9 mouse cellular contexts compared by ENCODE assay signal in genomic region chr11:97808093-97808492, GRCm38 (mm10). TPM values are rescaled to one million over a fixed set of nuclear protein-coding genes. Genes with fewer than 3 reads are reported as not detected.
DNase-seq lines count a peak whose midpoint lies in the region; ATAC-seq and TF ChIP-seq lines count a peak whose summit lies in the region.
"Had no signal": no experiment of that assay in that cellular context is flagged by ENCODE, and none has a peak within 500 bp of the region (broad histone marks: within the 10 kb centered on the region; RNA-seq: fewer than 3 reads in every experiment).

No protein-coding gene starts in this region.

- TF ChIP-seq CTCF in small intestine, adult 2 months (IDR thresholded peaks at IDR 0.05; ENCODE audit: extremely low read depth, insufficient read length, insufficient replicate concordance, low read depth, low read length): no peak

- intact Hi-C loops in heart, postnatal 10 days (cut with DNase I): no loop called here

- no peaks in the 10 kb centered on the region for H3K27me3 ChIP-seq in limb, embryonic 12.5 days
- H3K27me3 ChIP-seq in small intestine, adult 2 months (ENCODE audit: control insufficient read depth, insufficient read depth, low read length): no peaks in the 10 kb centered on the region

- 0 out of 2 replicates have a peak, but pooled peaks have one; percentile 11 for TF ChIP-seq POLR2A in small intestine, adult 2 months (IDR thresholded peaks at IDR 0.05; ENCODE audit: low read depth, low read length)

- peak overlapping the region; percentile 19; the same call in 1 of the 2 replicates for H3K4me2 ChIP-seq in limb, embryonic 12.5 days

- H3K27ac ChIP-seq in limb, embryonic 12.5 days: peak overlapping the region; percentile 69; the same call in 1 of the 2 replicates
- peak overlapping the region; percentile 72 for H3K27ac ChIP-seq in small intestine, adult 2 months (ENCODE audit: insufficient read depth, low read depth, low read length)

- ATAC-seq in limb, embryonic 12.5 days (ENCODE audit: insufficient number of reproducible peaks, insufficient read depth, low FRiP score, low TSS enrichment, low read depth): no peak

- H3K9ac ChIP-seq in limb, embryonic 12.5 days (replicated peaks): no peak overlapping the region

- no peak overlapping the region for H3K4me3 ChIP-seq in limb, embryonic 12.5 days (replicated peaks)
- H3K4me3 ChIP-seq in small intestine, adult 2 months (ENCODE audit: low read depth, low read length): no peak overlapping the region

- peak; percentile 59 to 63 for DNase-seq in cerebellum, postnatal 10 days
- DNase-seq in cerebellum, postnatal 4 days (ENCODE audit: low spot score in 2 of 2): no peak
- DNase-seq in adipocyte (ENCODE audit: low spot score): peak; percentile 74
- peak; percentile 67 to 77 for DNase-seq in heart, postnatal 10 days
- DNase-seq in left cerebral cortex, adult 9 months (ENCODE audit: low spot score in 2 of 2): no peak
- no peak for DNase-seq in gastrocnemius, postnatal 4 days (ENCODE audit: low spot score in 2 of 2)

- peaks cover 49% of the 10 kb centered on the region for H3K36me3 ChIP-seq in limb, embryonic 12.5 days
- H3K36me3 ChIP-seq in small intestine, adult 2 months (ENCODE audit: control insufficient read depth, insufficient read depth, low read length): peaks cover 44% of the 10 kb centered on the region

- H3K9me3 ChIP-seq in limb, embryonic 12.5 days: no peaks in the 10 kb centered on the region

- WGBS in limb, embryonic 12.5 days: 71% methylated on average over 2 of the region's 2 CpGs
- WGBS in small intestine, adult 2 months: 43% methylated on average over 2 of the region's 2 CpGs

- peaks cover 86% of the 10 kb centered on the region for H3K4me1 ChIP-seq in limb, embryonic 12.5 days (replicated peaks)
- peaks cover 65% of the 10 kb centered on the region for H3K4me1 ChIP-seq in small intestine, adult 2 months (ENCODE audit: control insufficient read depth, insufficient read depth, insufficient read length, low read length)

RNA-seq across cellular contexts. Expression of gene Lasp1, which starts 9.3 kb away (rescaled TPM):
- 10 to 100 TPM; 74.9 to 76.4 TPM for total RNA-seq in heart, postnatal 10 days (2021)
- polyA plus RNA-seq in limb, embryonic 12.5 days (2016; fragmentation: Nextera tagmentation; extraction: Ambion mirVana): 110 and 120 TPM in 2 replicates
- 165 and 397 TPM in 2 replicates for polyA plus RNA-seq in small intestine, adult 2 months (2012; rRNA removed)
- total RNA-seq in gastrocnemius, postnatal 4 days (2021): 10 to 100 TPM; 82.0 to 99.0 TPM

RNA-seq across cellular contexts. Expression of gene Rpl23, which starts 25.9 kb away (rescaled TPM):
- 100 to 1,000 TPM; 677 to 703 TPM for total RNA-seq in heart, postnatal 10 days (2021)
- polyA plus RNA-seq in limb, embryonic 12.5 days (2016; fragmentation: Nextera tagmentation; extraction: Ambion mirVana): 513 and 518 TPM in 2 replicates
- polyA plus RNA-seq in small intestine, adult 2 months (2012; rRNA removed): 10.2 and 22.0 TPM in 2 replicates
- 100 to 1,000 TPM; 976 to 983 TPM for total RNA-seq in gastrocnemius, postnatal 4 days (2021)

RNA-seq across cellular contexts. Expression of gene 1700001P01Rik, which starts 32.4 kb away (rescaled TPM):
- not detected for total RNA-seq in heart, postnatal 10 days (2021)
- 0.37 TPM in 1 of 2 replicates, not detected in the other for polyA plus RNA-seq in limb, embryonic 12.5 days (2016; fragmentation: Nextera tagmentation; extraction: Ambion mirVana)
- polyA plus RNA-seq in small intestine, adult 2 months (2012; rRNA removed): not detected in 2 replicates
- total RNA-seq in gastrocnemius, postnatal 4 days (2021): not detected
- polyA plus RNA-seq: large intestine, adult 2 months had no signal

RNA-seq across cellular contexts. Expression of gene B230217C12Rik, which starts 32.5 kb away (rescaled TPM):
- 1 to 10 TPM in 1 of 2 experiments, under 1 TPM in 1; 0.84 to 1.0 TPM for total RNA-seq in heart, postnatal 10 days (2021)
- polyA plus RNA-seq in limb, embryonic 12.5 days (2016; fragmentation: Nextera tagmentation; extraction: Ambion mirVana): 11.8 and 13.2 TPM in 2 replicates
- polyA plus RNA-seq in small intestine, adult 2 months (2012; rRNA removed): 0.43 and 0.44 TPM in 2 replicates
- total RNA-seq in gastrocnemius, postnatal 4 days (2021): 1 to 10 TPM; 1.0 to 2.4 TPM

RNA-seq across cellular contexts. Expression of gene Cwc25, which starts 41.7 kb away (rescaled TPM):
- total RNA-seq in heart, postnatal 10 days (2021): 10 to 100 TPM; 10.8 to 11.8 TPM
- 24.6 and 25.6 TPM in 2 replicates for polyA plus RNA-seq in limb, embryonic 12.5 days (2016; fragmentation: Nextera tagmentation; extraction: Ambion mirVana)
- 1.7 and 3.7 TPM in 2 replicates for polyA plus RNA-seq in small intestine, adult 2 months (2012; rRNA removed)
- 10 to 100 TPM; 13.4 to 13.5 TPM for total RNA-seq in gastrocnemius, postnatal 4 days (2021)

Comparison
In these comparisons a context has a peak if more than half of its experiments do, and no peak if none do; other contexts are left out.
1. DNase-seq: peak in cerebellum, postnatal 10 days (2 of 2), adipocyte (single experiment) and heart, postnatal 10 days (2 of 2); none in cerebellum, postnatal 4 days (0 of 2), left cerebral cortex, adult 9 months (0 of 2) and gastrocnemius, postnatal 4 days (0 of 2).